Mouse (Mus musculus): ENCODE results near the gene Nsmce1. TPM values are rescaled to one million over a fixed set of nuclear protein-coding genes. Genes with fewer than 3 reads are reported as not detected.

Nsmce1 gene
- total RNA-seq, 2 experiments from 2014 or later, result 10.0 to 12.0 TPM

DNA sequence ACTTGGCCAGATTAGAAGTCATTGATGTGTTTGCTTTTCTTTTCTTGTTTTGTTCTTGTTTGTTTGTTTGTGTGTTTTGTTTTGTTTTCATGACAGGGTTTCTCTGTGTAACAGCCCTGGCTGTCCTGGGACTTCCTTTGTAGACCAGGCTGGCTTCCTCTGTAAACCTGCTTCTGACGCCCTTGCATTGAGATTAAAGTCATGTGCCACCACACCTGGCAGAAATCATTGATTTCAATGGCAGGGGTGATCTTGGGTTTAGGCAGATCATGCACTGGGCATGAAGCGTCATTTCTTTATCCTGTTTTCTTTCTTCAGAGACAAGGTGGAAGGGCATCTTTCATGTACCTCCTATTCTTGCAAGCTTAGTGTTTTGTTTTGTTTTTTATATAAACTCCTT lies 15.9 kb upstream of the Nsmce1 start:
- intact Hi-C loops (cut with DNase I), result no loop called here
- DNase-seq, result no peak
- Histone ChIP-seq H3K4me3 (no peak overlapping the region), H3K27ac (no peak overlapping the region)
- no peak for TF ChIP-seq CTCF (IDR thresholded peaks at IDR 0.05)

- TF ChIP-seq CTCF (IDR thresholded peaks at IDR 0.05), result no peak
- Histone ChIP-seq H3K27ac (no peak overlapping the region), H3K4me3 (no peak overlapping the region)
- intact Hi-C loops (cut with DNase I), result no loop called here
- DNase-seq, result no peak
These were observed 14.2 kb upstream of the Nsmce1 start for GRCm38 (mm10) chr7:125505568-125505967.

GRCm38 (mm10) chr7:125504618-125505017 lies 13.2 kb upstream of the Nsmce1 start:
- H3K27ac ChIP-seq, result no peak overlapping the region
- DNase-seq, result no peak
- no peak overlapping the region for H3K4me3 ChIP-seq
- TF ChIP-seq CTCF (IDR thresholded peaks at IDR 0.05), result no peak
- intact Hi-C loops (cut with DNase I), result no loop called here

DNA sequence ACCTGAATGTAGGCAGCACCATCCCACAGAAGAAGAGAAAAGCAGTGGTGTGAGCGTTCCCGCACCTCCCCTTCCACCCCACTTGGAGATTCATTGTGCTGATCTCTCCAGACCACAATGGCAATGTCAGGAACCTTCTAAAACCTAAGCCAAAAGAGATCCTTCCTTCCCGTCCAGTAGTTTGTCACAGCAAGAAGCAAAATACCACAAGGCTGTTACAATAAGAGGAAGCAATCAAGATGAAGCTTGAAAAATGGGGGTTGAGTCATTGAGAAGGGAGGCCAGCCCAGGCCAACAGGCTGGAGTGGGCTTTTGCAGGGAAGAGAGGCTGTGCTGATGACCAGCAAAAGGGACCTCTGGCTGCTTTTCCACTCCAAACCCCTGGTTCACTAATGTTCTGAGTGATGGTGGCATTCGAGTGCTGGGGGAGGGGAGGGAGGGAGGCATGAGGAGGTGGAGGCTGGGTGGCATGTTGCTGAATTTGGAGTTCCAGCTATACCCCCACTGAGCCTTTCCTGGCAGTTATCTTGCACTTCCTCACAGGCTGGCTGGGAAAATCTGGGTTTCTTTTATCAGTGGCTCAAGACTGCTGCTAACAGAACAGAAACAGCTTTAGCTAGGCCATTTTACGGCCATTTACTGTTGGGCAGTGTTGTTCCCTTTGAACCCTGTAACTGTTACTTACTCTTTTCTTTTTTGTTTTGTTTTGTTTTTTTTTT lies 12.1 kb upstream of the Nsmce1 start:
- intact Hi-C loops (cut with DNase I), result no loop called here
- DNase-seq, result no peak
- H3K4me3 ChIP-seq, result no peak overlapping the region
- TF ChIP-seq CTCF (IDR thresholded peaks at IDR 0.05), result no peak
- H3K27ac ChIP-seq, result no peak overlapping the region; the same call in 1 of the 2 replicates

GRCm38 (mm10) chr7:125500879-125501278 lies 9.5 kb upstream of the Nsmce1 start:
- DNase-seq, result no peak
- Histone ChIP-seq H3K4me3 (no peak overlapping the region), H3K27ac (0 out of 2 replicates have a peak overlapping the region, but pooled peaks have one; percentile 5)
- intact Hi-C loops (cut with DNase I), result no loop called here
- TF ChIP-seq CTCF (IDR thresholded peaks at IDR 0.05), result no peak

DNA sequence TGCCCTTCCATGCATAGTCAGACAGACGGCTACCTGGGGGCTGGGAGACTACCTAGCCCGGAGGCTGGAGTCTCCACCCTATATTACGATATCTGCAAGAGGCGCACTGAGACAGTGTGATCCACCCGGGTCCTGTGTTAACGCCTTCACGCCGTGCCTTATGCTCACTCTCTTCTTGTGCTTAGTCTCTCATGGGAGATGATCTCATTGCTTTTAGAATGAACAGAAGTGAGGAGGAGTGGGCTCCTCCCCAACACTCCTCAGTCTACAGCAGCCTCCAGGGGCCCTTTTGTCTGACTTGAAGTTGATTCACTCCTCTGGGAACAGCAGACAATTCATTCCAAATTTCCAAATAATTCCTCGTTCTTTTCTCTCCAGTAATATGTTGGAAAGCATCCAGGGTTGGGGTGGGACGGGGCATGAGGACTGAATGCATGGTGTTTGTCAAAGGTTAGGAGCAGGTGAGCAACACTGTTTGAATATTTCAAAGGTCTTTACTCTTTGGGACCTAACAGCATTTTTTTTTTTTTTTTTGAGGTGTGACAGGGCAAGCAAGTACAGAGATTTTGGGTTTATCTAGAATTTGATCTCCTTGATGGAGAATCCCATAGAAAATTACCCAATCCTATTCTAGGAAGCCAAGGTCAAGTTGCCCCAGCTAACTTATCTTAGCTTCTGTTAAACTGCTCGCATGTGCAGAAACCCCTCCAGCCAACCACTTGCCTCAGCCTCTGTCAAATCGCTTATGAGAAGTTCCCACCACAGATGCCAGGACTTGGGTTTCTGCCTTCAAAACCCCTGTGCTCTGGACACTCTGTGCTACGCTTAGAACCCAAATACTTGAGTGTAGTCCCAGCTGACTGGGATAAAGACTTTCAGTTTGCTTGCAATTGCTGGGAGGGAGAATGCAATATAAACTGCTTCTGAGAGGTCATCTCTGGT lies 8.8 kb upstream of the Nsmce1 start:
- Histone ChIP-seq H3K27ac (peak overlapping the region; percentile 0; the same call in 1 of the 2 replicates), H3K4me3 (no peak overlapping the region)
- TF ChIP-seq CTCF (IDR thresholded peaks at IDR 0.05), result no peak
- intact Hi-C loops (cut with DNase I), result no loop called here
- DNase-seq, result peak; percentile 33

GRCm38 (mm10) chr7:125495864-125496440 lies 4.6 kb upstream of the Nsmce1 start:
- no peak for TF ChIP-seq CTCF (IDR thresholded peaks at IDR 0.05)
- no peak for DNase-seq
- intact Hi-C loops (cut with DNase I), result no loop called here
- no peak overlapping the region for H3K4me3 ChIP-seq
- no peak overlapping the region; the same call in 1 of the 2 replicates for H3K27ac ChIP-seq

GRCm38 (mm10) chr7:125492551-125492950 lies 1.2 kb upstream of the Nsmce1 start:
- TF ChIP-seq CTCF (IDR thresholded peaks at IDR 0.05), result no peak
- H3K27ac ChIP-seq, result peak overlapping the region; percentile 91
- H3K4me3 ChIP-seq, result no peak overlapping the region
- DNase-seq, result no peak
- intact Hi-C loops (cut with DNase I), result loop anchor here (2.0 to 5.0 kb wide), 3 partner anchors 20 to 85 kb away; partner anchors contain the start of gene Il4ra

GRCm38 (mm10) chr7:125491760-125492159 lies 364 bp upstream of the Nsmce1 start:
- intact Hi-C loops (cut with DNase I), result loop anchor here (2.0 to 5.0 kb wide), 3 partner anchors 19 to 86 kb away; partner anchors contain the start of gene Il4ra
- no peak for TF ChIP-seq CTCF (IDR thresholded peaks at IDR 0.05)
- Histone ChIP-seq H3K4me3 (peak overlapping the region; percentile 88), H3K27ac (peak overlapping the region; percentile 91)
- no peak for DNase-seq

DNA sequence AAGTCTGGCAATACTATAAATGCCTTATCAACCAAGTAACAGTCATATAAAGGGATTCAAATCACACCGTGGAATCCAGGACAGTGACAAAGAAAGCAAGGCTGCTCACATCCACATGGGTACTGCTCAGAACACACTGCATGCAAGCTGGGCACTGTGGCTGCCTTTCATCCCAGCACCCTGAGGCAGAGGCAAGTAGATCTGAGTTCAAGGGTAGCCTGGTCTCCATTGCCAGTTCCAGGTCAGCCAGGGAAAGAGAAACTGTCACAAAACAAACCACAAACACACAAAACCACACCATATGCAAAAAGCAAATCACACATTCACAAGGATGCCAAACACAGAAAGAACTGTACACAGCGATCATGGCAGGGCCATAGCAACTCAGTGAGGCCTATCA lies 1.8 kb downstream of the Nsmce1 start:
- intact Hi-C loops (cut with DNase I), result loop anchor here (5.0 kb wide), 2 partner anchors 63 to 88 kb away; partner anchors contain the start of gene Il4ra
- no peak for TF ChIP-seq CTCF (IDR thresholded peaks at IDR 0.05)

DNA sequence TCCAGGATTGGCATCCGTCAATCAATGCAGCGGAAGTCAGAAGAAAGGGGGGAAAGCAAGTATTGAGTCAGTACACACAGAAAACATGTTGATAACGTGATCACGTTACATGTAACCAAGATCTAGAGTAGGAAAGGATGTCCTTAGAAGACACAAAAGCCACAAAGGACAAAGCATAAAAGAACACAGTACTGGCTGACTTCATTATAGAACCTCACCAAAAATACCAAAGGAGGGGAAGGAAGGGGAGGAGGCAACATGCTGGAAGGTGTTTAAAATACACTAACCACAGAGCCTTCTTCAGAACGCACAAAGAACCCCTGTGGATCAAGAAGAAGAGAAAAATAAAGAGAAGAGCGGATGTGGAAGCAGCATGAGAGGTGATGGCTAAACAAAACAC lies 2.7 kb downstream of the Nsmce1 start:
- H3K27ac ChIP-seq, result no peak overlapping the region
- DNase-seq, result no peak
- TF ChIP-seq CTCF (IDR thresholded peaks at IDR 0.05), result no peak
- no peak overlapping the region for H3K4me3 ChIP-seq
- intact Hi-C loops (cut with DNase I), result no loop called here

More for the DNA sequence above, 1.8 kb downstream of the Nsmce1 start:
- H3K4me3 ChIP-seq, result no peak overlapping the region
- H3K27ac ChIP-seq, result no peak overlapping the region; the same call in 1 of the 2 replicates
- no peak for DNase-seq

DNA sequence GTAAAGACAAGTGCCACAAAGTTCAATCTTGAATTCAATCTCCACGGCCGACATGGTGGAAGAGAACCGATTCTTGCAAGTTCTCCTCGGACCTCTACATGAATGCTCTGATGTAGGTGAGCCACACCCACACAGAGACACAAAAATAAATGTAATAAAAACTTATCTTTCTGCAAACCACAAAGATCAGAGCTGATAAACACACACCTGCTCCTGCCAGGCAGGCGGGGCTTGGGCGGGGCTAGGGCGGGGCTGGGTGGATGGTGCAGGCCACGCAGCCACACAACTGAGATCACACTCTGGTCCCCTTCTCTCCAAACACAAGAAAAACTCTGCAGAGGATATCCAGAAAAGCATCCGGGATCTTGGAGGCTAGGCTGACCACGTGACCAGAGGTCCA lies 4.3 kb downstream of the Nsmce1 start:
- intact Hi-C loops (cut with DNase I), result no loop called here
- no peak for TF ChIP-seq CTCF (IDR thresholded peaks at IDR 0.05)
- no peak overlapping the region for H3K4me3 ChIP-seq

More for the DNA sequence above, 4.3 kb downstream of the Nsmce1 start:
- DNase-seq, result no peak
- no peak overlapping the region for H3K27ac ChIP-seq
